Mouse (Mus musculus): ENCODE measurements at regions not wholly inside any gene's neighbourhood (a gene's known extent, or its start where the extent isn't known, plus 50 kb on each side); places are given as distances from the start of the nearest gene placed in this dataset.

- DNase-seq, result no peak
These were observed 83.1 kb downstream of the Thbs2 start for GRCm38 (mm10) chr17:14610791-14611522.

GRCm38 (mm10) chr17:14608845-14609244, 85.2 kb downstream of the Thbs2 start:
- DNase-seq, result peak in 1 of 2 experiments; percentile 19

- DNase-seq, result no peak
These were observed 87.6 kb downstream of the Thbs2 start for GRCm38 (mm10) chr17:14606356-14606989.

DNA sequence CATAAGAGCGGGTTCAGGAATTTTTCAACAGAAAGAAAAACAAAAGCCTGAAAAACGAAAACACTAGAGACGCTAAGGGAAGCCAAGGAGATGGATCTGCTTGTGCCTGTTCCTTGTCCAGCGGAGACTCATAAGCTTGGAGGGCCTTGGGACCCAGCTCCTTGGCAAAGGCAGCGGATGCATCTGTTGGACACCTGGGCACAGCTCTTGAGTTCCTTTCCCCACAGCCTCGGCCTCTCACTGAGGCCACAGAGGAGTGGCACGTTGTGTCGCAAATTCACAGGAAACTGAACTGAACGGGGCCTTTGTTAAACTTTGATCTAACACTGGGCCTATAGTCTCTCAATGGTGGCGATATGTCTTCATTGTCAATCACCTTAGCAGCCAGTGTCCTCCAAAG, 94.4 kb downstream of the Thbs2 start:
- DNase-seq, result peak in 1 of 2 experiments; percentile 19

- DNase-seq, result no peak
These were observed 97.6 kb downstream of the Thbs2 start for GRCm38 (mm10) chr17:14596470-14596869.

DNA sequence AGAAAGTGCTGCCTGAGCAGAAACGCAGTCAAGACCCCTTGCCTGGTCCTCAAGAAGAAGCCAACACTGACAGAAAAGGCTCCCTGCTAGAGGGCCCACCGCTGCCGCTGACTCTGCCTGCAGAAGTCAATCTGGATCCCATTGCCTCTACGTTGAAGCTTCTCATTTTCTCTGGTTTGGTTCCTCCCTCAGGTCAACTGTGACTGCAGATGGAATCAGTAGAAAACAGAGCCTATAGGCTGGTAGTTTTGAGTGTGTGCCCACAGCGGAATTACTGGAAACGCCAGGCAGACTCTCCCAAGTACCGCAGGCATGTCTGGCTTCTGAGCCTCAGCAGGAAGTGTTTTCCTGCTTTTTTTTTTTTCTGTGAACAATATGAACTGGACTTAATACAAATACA, 98.5 kb downstream of the Thbs2 start:
- no peak for DNase-seq

DNA sequence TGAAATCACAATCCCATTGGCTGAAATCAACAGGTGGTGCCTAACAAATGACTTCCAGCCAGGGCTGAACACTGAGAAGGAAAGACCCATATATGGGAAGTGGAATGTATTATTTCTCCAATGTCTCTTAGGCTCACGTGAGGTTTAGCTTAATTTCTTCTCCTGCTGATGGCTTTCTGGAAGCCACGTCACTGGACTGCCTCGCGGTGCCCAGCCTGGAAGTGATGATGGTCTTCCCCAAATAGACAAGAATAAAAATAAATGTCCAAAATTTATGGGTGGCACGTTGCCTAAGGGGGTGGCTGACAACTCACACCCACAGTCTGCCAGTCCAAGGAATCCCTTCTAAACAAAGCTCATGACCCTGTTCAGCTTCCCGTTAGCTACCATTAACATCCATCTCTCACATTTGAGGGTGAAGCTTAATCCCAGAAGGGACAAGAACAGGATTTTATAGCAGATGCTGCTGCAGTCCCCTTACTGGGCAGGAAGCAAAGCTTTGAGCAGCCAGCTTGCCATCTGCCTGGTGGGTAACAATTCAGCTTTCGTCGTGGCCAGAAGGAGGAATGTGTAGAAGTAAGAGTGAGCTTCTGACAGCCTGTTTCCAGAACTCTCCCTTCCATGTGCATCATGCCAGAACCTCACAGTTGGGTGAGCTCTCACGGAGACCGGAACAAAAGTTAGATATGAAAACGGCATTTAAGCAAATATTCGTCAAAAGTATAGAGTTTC, 105.8 kb downstream of the Thbs2 start:
- no peak for DNase-seq

GRCm38 (mm10) chr17:14579671-14580070, 114.4 kb downstream of the Thbs2 start:
- DNase-seq, result no peak

- peak; percentile 30 to 41 for DNase-seq
These were observed 115.3 kb downstream of the Thbs2 start for GRCm38 (mm10) chr17:14578721-14579120.

- DNase-seq, result no peak
These were observed 115.8 kb downstream of the Thbs2 start for GRCm38 (mm10) chr17:14578194-14578593.

- no peak for DNase-seq
These were observed 117.9 kb downstream of the Thbs2 start for GRCm38 (mm10) chr17:14576159-14576558.

GRCm38 (mm10) chr17:14571143-14571542, 122.9 kb downstream of the Thbs2 start:
- DNase-seq, result no peak

GRCm38 (mm10) chr17:14570266-14570775, 123.7 kb downstream of the Thbs2 start:
- peak; percentile 32 to 49 for DNase-seq

- no peak for DNase-seq
These were observed 131.8 kb downstream of the Thbs2 start for GRCm38 (mm10) chr17:14562191-14562590.

GRCm38 (mm10) chr17:14557214-14557613, 136.8 kb downstream of the Thbs2 start:
- no peak for DNase-seq

DNA sequence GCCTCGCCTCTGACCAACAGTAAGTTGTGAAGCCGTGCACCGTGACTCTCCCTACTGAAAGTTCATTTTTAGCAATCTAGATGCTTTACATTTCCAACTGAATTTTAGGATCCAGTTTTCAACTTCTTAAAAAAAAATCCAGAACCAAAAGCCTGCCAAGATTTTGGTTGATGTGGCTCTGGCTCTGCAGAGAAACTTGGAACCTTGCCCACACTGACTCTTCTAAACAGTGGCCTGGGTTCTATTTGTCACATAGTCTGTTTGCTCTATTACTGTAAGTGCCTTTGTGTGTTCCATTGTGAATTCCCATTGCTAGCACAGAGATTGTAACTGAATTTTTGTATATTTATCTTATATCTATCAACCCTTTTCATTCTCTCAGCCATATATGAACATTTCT, 140.8 kb downstream of the Thbs2 start:
- DNase-seq, result no peak

- no peak for DNase-seq
These were observed 142.0 kb downstream of the Thbs2 start for GRCm38 (mm10) chr17:14552081-14552480.

DNA sequence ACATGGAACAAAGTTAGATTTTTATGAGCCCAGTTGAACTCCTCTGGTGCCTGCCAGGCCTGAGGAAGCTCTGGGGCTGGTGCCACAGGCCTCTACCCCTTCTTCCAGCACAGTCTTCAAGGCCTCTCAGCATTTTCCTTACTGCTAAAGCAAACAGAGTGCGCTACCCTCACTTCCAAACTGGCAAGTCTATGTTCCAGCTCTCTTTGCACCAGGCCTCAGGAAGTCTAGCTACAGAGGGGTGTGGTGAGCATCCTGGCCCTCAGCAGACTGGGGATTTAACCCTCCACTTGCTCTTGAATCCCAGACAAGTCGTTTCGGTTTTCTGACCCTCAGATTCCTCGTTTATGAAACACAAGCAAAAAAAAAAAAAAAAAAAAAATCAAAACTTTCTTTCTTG, 142.4 kb downstream of the Thbs2 start:
- no peak for DNase-seq

- peak; percentile 84 for DNase-seq
These were observed 148.1 kb downstream of the Thbs2 start for GRCm38 (mm10) chr17:14545822-14546473.

DNA sequence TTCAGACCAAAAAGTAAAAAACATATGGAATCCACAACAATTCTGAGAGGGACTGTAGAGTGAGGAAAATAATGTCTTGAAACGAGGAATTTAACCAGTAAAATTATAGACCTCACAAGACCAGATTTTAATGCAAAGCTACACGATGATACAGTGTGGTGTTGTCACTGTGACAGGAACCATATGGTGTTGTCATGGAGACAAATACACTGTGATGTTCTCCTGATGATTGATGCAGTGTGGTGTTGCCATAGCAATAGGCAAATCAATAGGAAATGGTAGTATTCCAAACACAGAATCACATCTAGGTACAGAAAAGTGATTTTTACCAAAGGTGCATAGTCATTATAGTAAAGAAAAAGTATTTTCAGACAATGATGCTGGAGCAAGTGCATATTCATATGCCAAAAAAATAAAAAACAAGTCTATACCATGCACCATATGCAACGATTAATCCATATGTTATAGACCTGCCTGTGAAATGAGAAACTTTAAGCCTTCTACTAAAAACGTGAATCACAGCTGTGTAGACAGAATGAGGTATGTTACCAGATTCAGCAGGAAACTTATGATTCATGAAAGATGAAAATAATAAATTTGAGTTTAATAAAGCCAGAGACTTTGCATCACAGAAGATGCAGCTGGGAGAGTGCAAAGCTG, 149.6 kb downstream of the Thbs2 start:
- DNase-seq, result no peak

GRCm38 (mm10) chr17:14541035-14541434, 153.0 kb downstream of the Thbs2 start:
- no peak for DNase-seq
